Mouse (Mus musculus): ENCODE results near the gene Spata21.

- no peak for TF ChIP-seq POLR2A (IDR thresholded peaks at IDR 0.05; ENCODE audit: borderline replicate concordance, low read depth, low read length)
- TF ChIP-seq CTCF (IDR thresholded peaks at IDR 0.05; ENCODE audit: low read depth, low read length), result no peak
Measured at GRCm38 (mm10) chr4:141159666-141160065, 71.5 kb downstream of the Spata21 start.

Data from bone marrow macrophage, adult 2 months (primary cell).